Mouse (Mus musculus): ENCODE results near the gene Smagp. TPM values are rescaled to one million over a fixed set of nuclear protein-coding genes. Genes with fewer than 3 reads are reported as not detected.

Smagp gene
- polyA plus RNA-seq (2015; fragmentation: Nextera tagmentation; extraction: Ambion mirVana), result 40.6 and 51.8 TPM in 2 replicates

GRCm38 (mm10) chr15:100636700-100637501 is at the start of gene Smagp:
Gene Smagp, minus strand, starts transcription at chr15:100636940.
- Histone ChIP-seq H3K27ac (ENCODE audit: low read length) (peak within 1 kb of the TSS; percentile 83), H3K4me2 (ENCODE audit: low read depth, low read length) (peak within 1 kb of the TSS; percentile 87), H3K4me3 (replicated peaks; ENCODE audit: low read length) (peak within 1 kb of the TSS; percentile 61), H3K9me3 (replicated peaks; ENCODE audit: control insufficient read depth, low read length) (no peaks in the 10 kb centered on the region), H3K9ac (ENCODE audit: low read length) (peak within 1 kb of the TSS; percentile 78), H3K4me1 (ENCODE audit: control insufficient read depth, insufficient read depth, low read length) (peaks cover 20% of the 10 kb centered on the region), H3K36me3 (ENCODE audit: control insufficient read depth, insufficient read depth, low read length) (no peaks in the 10 kb centered on the region), H3K27me3 (ENCODE audit: control insufficient read depth, insufficient read depth, low read length) (peaks cover 30% of the 10 kb centered on the region)
- under 1% methylated on average over 69 of the region's 77 CpGs for WGBS
- peak; percentile 61; the same call in 1 of the 2 replicates for ATAC-seq (ENCODE audit: insufficient read depth, low FRiP score)

DNA sequence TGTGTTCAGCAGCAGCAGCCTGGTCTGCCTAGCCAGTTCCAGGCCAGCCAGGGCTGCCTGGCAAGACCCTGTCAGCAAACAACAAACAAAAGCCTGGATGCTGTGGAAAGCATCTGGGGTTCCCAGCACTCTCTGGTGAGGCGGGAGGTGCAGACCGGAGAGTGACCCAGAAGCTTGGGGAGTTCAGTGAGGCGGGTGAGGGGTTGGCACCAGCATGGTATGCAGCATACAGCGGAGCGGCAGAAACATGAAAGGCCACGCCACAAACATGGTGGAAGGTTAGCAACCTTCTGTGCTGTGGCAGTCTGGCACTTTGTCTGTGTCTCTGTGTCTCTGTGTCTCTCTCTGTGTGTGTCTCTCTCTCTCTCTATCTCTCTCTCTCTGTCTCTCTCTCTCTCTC is 49.7 kb upstream of the Smagp start:
- Histone ChIP-seq H3K9ac (ENCODE audit: low read length) (no peak overlapping the region), H3K4me2 (ENCODE audit: low read depth, low read length) (0 out of 2 replicates have a peak overlapping the region, but pooled peaks have one; percentile 3), H3K9me3 (replicated peaks; ENCODE audit: control insufficient read depth, low read length) (peaks cover 9% of the 10 kb centered on the region; the same call in 1 of the 2 replicates), H3K4me1 (ENCODE audit: control insufficient read depth, insufficient read depth, low read length) (peaks cover 8% of the 10 kb centered on the region), H3K27ac (ENCODE audit: low read length) (no peak overlapping the region), H3K4me3 (replicated peaks; ENCODE audit: low read length) (no peak overlapping the region), H3K27me3 (ENCODE audit: control insufficient read depth, insufficient read depth, low read length) (no peaks in the 10 kb centered on the region), H3K36me3 (ENCODE audit: control insufficient read depth, insufficient read depth, low read length) (no peaks in the 10 kb centered on the region)
- 77% methylated on average over 6 of the region's 6 CpGs for WGBS
- ATAC-seq (ENCODE audit: insufficient read depth, low FRiP score), result no peak

DNA sequence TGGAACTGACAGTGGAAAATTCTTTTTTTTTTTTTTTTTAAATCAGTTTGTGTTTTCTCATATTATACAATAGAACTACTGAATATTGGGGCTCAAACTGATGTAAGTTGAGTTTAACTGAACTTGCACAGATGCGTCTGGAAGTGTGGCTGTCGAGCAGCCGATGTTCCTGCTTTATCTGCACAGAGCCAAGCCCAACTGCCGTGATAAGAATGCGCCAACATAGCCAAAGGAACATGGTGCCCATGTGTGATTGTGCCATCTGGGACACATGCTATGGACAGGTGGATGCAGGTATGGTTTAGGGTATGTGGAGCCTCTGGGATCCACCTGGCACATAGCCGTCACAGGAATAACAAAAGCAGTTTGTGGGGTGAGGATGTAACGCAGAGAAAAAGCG is 49.1 kb upstream of the Smagp start:
- WGBS, result 74% methylated on average over 8 of the region's 8 CpGs
- H3K9ac ChIP-seq (ENCODE audit: low read length), result no peak overlapping the region
- H3K4me2 ChIP-seq (ENCODE audit: low read depth, low read length), result no peak overlapping the region
- H3K4me1 ChIP-seq (ENCODE audit: control insufficient read depth, insufficient read depth, low read length), result peaks cover 8% of the 10 kb centered on the region
- no peak overlapping the region for H3K4me3 ChIP-seq (replicated peaks; ENCODE audit: low read length)
- H3K36me3 ChIP-seq (ENCODE audit: control insufficient read depth, insufficient read depth, low read length), result no peaks in the 10 kb centered on the region
- no peaks in the 10 kb centered on the region for H3K27me3 ChIP-seq (ENCODE audit: control insufficient read depth, insufficient read depth, low read length)
- ATAC-seq (ENCODE audit: insufficient read depth, low FRiP score), result no peak
- no peak overlapping the region for H3K27ac ChIP-seq (ENCODE audit: low read length)
- peaks cover 7% of the 10 kb centered on the region; the same call in 1 of the 2 replicates for H3K9me3 ChIP-seq (replicated peaks; ENCODE audit: control insufficient read depth, low read length)

DNA sequence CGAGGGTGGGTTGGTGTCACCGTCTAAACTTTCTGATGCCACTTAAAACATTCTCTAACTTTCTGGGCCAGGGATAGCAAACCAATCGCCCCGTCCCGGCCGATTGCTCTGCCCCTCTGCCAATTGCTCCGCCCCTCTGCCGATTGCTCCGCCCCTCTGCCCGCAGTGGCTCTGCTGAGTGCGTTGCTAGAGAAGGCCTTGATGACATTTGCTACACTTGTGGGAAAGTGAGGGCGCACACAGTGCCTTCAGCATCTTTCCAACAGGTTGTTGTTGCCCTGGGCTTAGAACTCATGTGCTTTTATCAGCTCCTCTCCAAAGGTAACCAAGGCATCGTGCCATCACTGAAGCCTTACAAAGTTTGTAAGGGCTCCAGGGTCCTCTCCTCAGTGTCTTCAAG is 48.5 kb upstream of the Smagp start:
- no peak overlapping the region for H3K9ac ChIP-seq (ENCODE audit: low read length)
- H3K27me3 ChIP-seq (ENCODE audit: control insufficient read depth, insufficient read depth, low read length), result no peaks in the 10 kb centered on the region
- ATAC-seq (ENCODE audit: insufficient read depth, low FRiP score), result no peak; the same call in 1 of the 2 replicates
- H3K4me1 ChIP-seq (ENCODE audit: control insufficient read depth, insufficient read depth, low read length), result peaks cover 8% of the 10 kb centered on the region
- H3K9me3 ChIP-seq (replicated peaks; ENCODE audit: control insufficient read depth, low read length), result peaks cover 1% of the 10 kb centered on the region; the same call in 1 of the 2 replicates
- H3K27ac ChIP-seq (ENCODE audit: low read length), result no peak overlapping the region
- H3K4me3 ChIP-seq (replicated peaks; ENCODE audit: low read length), result peak overlapping the region; percentile 7; the same call in 1 of the 2 replicates
- H3K4me2 ChIP-seq (ENCODE audit: low read depth, low read length), result no peak overlapping the region
- H3K36me3 ChIP-seq (ENCODE audit: control insufficient read depth, insufficient read depth, low read length), result no peaks in the 10 kb centered on the region
- WGBS, result 26% methylated on average over 13 of the region's 13 CpGs

DNA sequence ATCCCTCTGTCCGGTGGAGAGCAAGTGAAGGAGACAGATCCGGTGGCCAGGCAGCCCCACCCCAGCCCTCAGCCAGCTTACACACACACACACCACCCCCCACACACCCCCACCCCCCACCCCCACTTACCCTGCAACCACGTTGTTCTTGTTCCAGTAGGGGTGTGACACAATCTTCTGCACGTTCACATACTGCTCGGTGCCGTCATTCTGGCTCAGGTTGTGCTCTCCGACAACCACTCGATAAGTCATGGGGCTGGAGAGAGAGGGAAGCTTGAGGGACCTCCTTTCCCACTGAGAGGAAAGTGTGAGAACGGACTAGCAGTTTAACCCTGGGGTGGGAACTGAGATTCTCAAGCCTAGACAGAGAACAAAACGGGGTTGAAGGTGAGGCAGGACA is 47.7 kb upstream of the Smagp start:
- Histone ChIP-seq H3K4me3 (replicated peaks; ENCODE audit: low read length) (no peak overlapping the region), H3K36me3 (ENCODE audit: control insufficient read depth, insufficient read depth, low read length) (no peaks in the 10 kb centered on the region), H3K27me3 (ENCODE audit: control insufficient read depth, insufficient read depth, low read length) (no peaks in the 10 kb centered on the region), H3K9me3 (replicated peaks; ENCODE audit: control insufficient read depth, low read length) (no peaks in the 10 kb centered on the region), H3K4me2 (ENCODE audit: low read depth, low read length) (peak overlapping the region; percentile 31; the same call in 1 of the 2 replicates), H3K4me1 (ENCODE audit: control insufficient read depth, insufficient read depth, low read length) (peaks cover 8% of the 10 kb centered on the region), H3K9ac (ENCODE audit: low read length) (no peak overlapping the region), H3K27ac (ENCODE audit: low read length) (peak overlapping the region; percentile 43)
- peak; percentile 64; the same call in 1 of the 2 replicates for ATAC-seq (ENCODE audit: insufficient read depth, low FRiP score)
- WGBS, result 47% methylated on average over 10 of the region's 10 CpGs

- H3K36me3 ChIP-seq (ENCODE audit: control insufficient read depth, insufficient read depth, low read length), result no peaks in the 10 kb centered on the region
- no peaks in the 10 kb centered on the region for H3K27me3 ChIP-seq (ENCODE audit: control insufficient read depth, insufficient read depth, low read length)
- H3K9me3 ChIP-seq (replicated peaks; ENCODE audit: control insufficient read depth, low read length), result no peaks in the 10 kb centered on the region
- WGBS, result 44% methylated on average over 2 of the region's 2 CpGs
- peaks cover 8% of the 10 kb centered on the region for H3K4me1 ChIP-seq (ENCODE audit: control insufficient read depth, insufficient read depth, low read length)
- H3K4me3 ChIP-seq (replicated peaks; ENCODE audit: low read length), result no peak overlapping the region
- no peak for ATAC-seq (ENCODE audit: insufficient read depth, low FRiP score)
- H3K4me2 ChIP-seq (ENCODE audit: low read depth, low read length), result no peak overlapping the region
- no peak overlapping the region for H3K9ac ChIP-seq (ENCODE audit: low read length)
- no peak overlapping the region for H3K27ac ChIP-seq (ENCODE audit: low read length)
Measured at GRCm38 (mm10) chr15:100683041-100683440, 46.3 kb upstream of the Smagp start.

- Histone ChIP-seq H3K4me2 (ENCODE audit: low read depth, low read length) (no peak overlapping the region), H3K27ac (ENCODE audit: low read length) (no peak overlapping the region), H3K36me3 (ENCODE audit: control insufficient read depth, insufficient read depth, low read length) (no peaks in the 10 kb centered on the region), H3K9me3 (replicated peaks; ENCODE audit: control insufficient read depth, low read length) (no peaks in the 10 kb centered on the region), H3K4me1 (ENCODE audit: control insufficient read depth, insufficient read depth, low read length) (no peaks in the 10 kb centered on the region), H3K27me3 (ENCODE audit: control insufficient read depth, insufficient read depth, low read length) (no peaks in the 10 kb centered on the region), H3K4me3 (replicated peaks; ENCODE audit: low read length) (no peak overlapping the region), H3K9ac (ENCODE audit: low read length) (no peak overlapping the region)
- ATAC-seq (ENCODE audit: insufficient read depth, low FRiP score), result no peak
- WGBS, result 44% methylated on average over 7 of the region's 7 CpGs
Measured at GRCm38 (mm10) chr15:100681770-100682169, 45.0 kb upstream of the Smagp start.

- ATAC-seq (ENCODE audit: insufficient read depth, low FRiP score), result no peak
- WGBS, result 47% methylated on average over 3 of the region's 3 CpGs
- no peak overlapping the region for H3K4me3 ChIP-seq (replicated peaks; ENCODE audit: low read length)
- H3K9me3 ChIP-seq (replicated peaks; ENCODE audit: control insufficient read depth, low read length), result no peaks in the 10 kb centered on the region
- H3K4me2 ChIP-seq (ENCODE audit: low read depth, low read length), result no peak overlapping the region
- H3K9ac ChIP-seq (ENCODE audit: low read length), result no peak overlapping the region
- H3K27ac ChIP-seq (ENCODE audit: low read length), result no peak overlapping the region
- H3K36me3 ChIP-seq (ENCODE audit: control insufficient read depth, insufficient read depth, low read length), result no peaks in the 10 kb centered on the region
- no peaks in the 10 kb centered on the region for H3K27me3 ChIP-seq (ENCODE audit: control insufficient read depth, insufficient read depth, low read length)
- H3K4me1 ChIP-seq (ENCODE audit: control insufficient read depth, insufficient read depth, low read length), result no peaks in the 10 kb centered on the region
Measured at GRCm38 (mm10) chr15:100680381-100680780, 43.6 kb upstream of the Smagp start.

DNA sequence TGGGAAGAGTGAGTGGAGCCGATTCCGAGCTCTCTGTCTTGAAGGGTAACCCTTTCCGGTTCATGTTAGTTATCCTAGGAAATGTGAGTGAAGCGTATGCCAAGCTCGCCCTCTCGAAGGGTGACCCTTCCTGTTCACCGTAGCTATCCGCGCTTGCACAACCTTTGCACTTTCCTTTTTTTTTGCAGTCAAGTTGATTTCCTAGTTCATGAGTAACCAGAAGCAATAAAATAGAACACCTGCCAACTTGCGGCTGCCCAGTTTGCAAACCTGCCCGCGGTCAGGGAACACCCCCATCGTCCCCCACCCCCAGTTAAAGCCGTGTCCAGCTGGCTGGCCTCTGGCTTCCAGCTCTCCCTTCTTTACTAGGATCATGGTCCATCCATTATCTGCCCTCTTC is 42.3 kb upstream of the Smagp start:
- no peaks in the 10 kb centered on the region for H3K27me3 ChIP-seq (ENCODE audit: control insufficient read depth, insufficient read depth, low read length)
- no peak overlapping the region for H3K4me2 ChIP-seq (ENCODE audit: low read depth, low read length)
- 61% methylated on average over 14 of the region's 14 CpGs for WGBS
- no peak overlapping the region for H3K4me3 ChIP-seq (replicated peaks; ENCODE audit: low read length)
- no peak overlapping the region for H3K27ac ChIP-seq (ENCODE audit: low read length)
- no peaks in the 10 kb centered on the region for H3K9me3 ChIP-seq (replicated peaks; ENCODE audit: control insufficient read depth, low read length)
- no peaks in the 10 kb centered on the region for H3K36me3 ChIP-seq (ENCODE audit: control insufficient read depth, insufficient read depth, low read length)
- H3K9ac ChIP-seq (ENCODE audit: low read length), result no peak overlapping the region
- ATAC-seq (ENCODE audit: insufficient read depth, low FRiP score), result no peak
- H3K4me1 ChIP-seq (ENCODE audit: control insufficient read depth, insufficient read depth, low read length), result no peaks in the 10 kb centered on the region

Measured in stomach, embryonic 16.5 days (tissue).